Mouse (Mus musculus) hindbrain, postnatal 0 days (tissue): ENCODE measurements around the gene Mtap. TPM values are rescaled to one million over a fixed set of nuclear protein-coding genes. Genes with fewer than 3 reads are reported as not detected.
A peak's percentile ranks its signal among the peaks of the same experiment; 100 is the strongest.

ENCODE experiments used
- ATAC-seq: fragments of 200-750 bp; cut with Nextera tagmentation; 2 replicates; pipeline ENCODE4 v1.8.0; 2017; ENCODE audit warnings: mild to moderate bottlenecking, moderate TSS enrichment, moderate library complexity
- DNase-seq: peaks from one replicate; pipeline ENCODE4 v3.0.0-alpha.2; 2015; ENCODE audit warnings: low spot score
- H3K27ac ChIP-seq: fragments of 300-500 bp; sonication (generic); 2 replicates; pipeline ENCODE4 v1.5.1; 2014; ENCODE audit warnings: mild to moderate bottlenecking
- H3K27me3 ChIP-seq: fragments of 300-500 bp; sonication (generic); 2 replicates; pipeline ENCODE4 v1.6.1; 2014; ENCODE audit warnings: low read length, mixed read lengths; ENCODE audit not compliant: insufficient read depth
- H3K36me3 ChIP-seq: fragments of 300-500 bp; sonication (generic); 2 replicates; pipeline ENCODE4 v1.6.1; 2014; ENCODE audit warnings: low read length, mixed read lengths; ENCODE audit not compliant: insufficient read depth
- H3K4me1 ChIP-seq: fragments of 300-500 bp; sonication (generic); 2 replicates; pipeline ENCODE4 v1.6.1; 2014; ENCODE audit warnings: antibody characterized with exemption, low read length, mixed read lengths; ENCODE audit not compliant: insufficient read depth
- H3K4me2 ChIP-seq: fragments of 300-500 bp; sonication (generic); 2 replicates; pipeline ENCODE4 v1.6.1; 2014; ENCODE audit warnings: low read depth, mild to moderate bottlenecking, low read length, moderate library complexity, mixed read lengths
- H3K4me3 ChIP-seq: fragments of 300-500 bp; sonication (generic); 2 replicates; pipeline ENCODE4 v1.5.1; 2014; ENCODE audit warnings: low read length
- H3K9ac ChIP-seq: fragments of 300-500 bp; sonication (generic); replicated peaks from 2 replicates; pipeline ENCODE4 v1.6.1; 2014; ENCODE audit warnings: mild to moderate bottlenecking, low read length, moderate library complexity, mixed read lengths
- H3K9me3 ChIP-seq: fragments of 300-500 bp; sonication (generic); 2 replicates; pipeline ENCODE4 v1.6.1; 2016; ENCODE audit warnings: low read length, mixed read lengths
- CTCF ChIP-seq: IDR thresholded peaks from 2 replicates; pipeline ENCODE4 v1.5.1; 2016; ENCODE audit warnings: antibody characterized with exemption, control low read depth, low read depth
- WGBS: fragments of 180-500 bp; shearing (Covaris S2); extraction: QIAGEN DNeasy Blood & Tissue Kit; methylation state at CpG from one replicate; pipeline ENCODE4 v1.1.7; 2014; 5-methylcytosine and 5-hydroxymethylcytosine counted together
- polyA plus RNA-seq: library from polyadenylated mRNA; unstranded; fragments of >200 nt; fragmentation: Nextera tagmentation; extraction: Ambion mirVana; gene quantifications from 2 replicates; pipeline ENCODE4 v1.2.1, GENCODE M21; 2015
- total RNA-seq: library from RNA; depleted of rRNA; stranded (reverse); fragments of >200 nt; gene quantifications from 2 replicates; pipeline ENCODE4 v1.2.3, GENCODE M21; 2014; rRNA removed

Gene Mtap
- total RNA-seq (8.7 and 9.9 TPM in 2 replicates), polyA plus RNA-seq (26.1 and 27.4 TPM in 2 replicates)

- peak; percentile 84 for DNase-seq
Measured at GRCm38 (mm10) chr4:89136906-89137541, at the start of gene Mtap. Gene Mtap (plus strand): TSS chr4:89137122.

GRCm38 (mm10) chr4:89089110-89089509, 47.8 kb upstream of the Mtap start:
- TF ChIP-seq CTCF, result no peak
- Histone ChIP-seq H3K9me3 (no peaks in the 10 kb centered on the region), H3K36me3 (no peaks in the 10 kb centered on the region), H3K27me3 (no peaks in the 10 kb centered on the region), H3K4me2 (no peak overlapping the region), H3K9ac (no peak overlapping the region), H3K4me3 (no peak overlapping the region), H3K27ac (no peak overlapping the region), H3K4me1 (no peaks in the 10 kb centered on the region)
- ATAC-seq (no peak), DNase-seq (no peak)
- WGBS, result 94% methylated on average over 7 of the region's 7 CpGs

More at GRCm38 (mm10) chr4:89136906-89137541, at the start of gene Mtap:
- peak; percentile 95 for ATAC-seq
- H3K9me3 ChIP-seq, result no peaks in the 10 kb centered on the region
- peak within 1 kb of the TSS; percentile 94 for H3K4me3 ChIP-seq
- TF ChIP-seq CTCF, result peak; percentile 10; the same call in 1 of the 2 replicates
- H3K27ac ChIP-seq, result peak within 1 kb of the TSS; percentile 78
- no peaks in the 10 kb centered on the region for H3K27me3 ChIP-seq
- H3K4me1 ChIP-seq, result peaks cover 5% of the 10 kb centered on the region; the same call in 1 of the 2 replicates
- WGBS, result under 1% methylated on average over 31 of the region's 31 CpGs
- no peaks in the 10 kb centered on the region for H3K36me3 ChIP-seq
- H3K4me2 ChIP-seq, result peak within 1 kb of the TSS; percentile 99
- peak within 1 kb of the TSS; percentile 73 for H3K9ac ChIP-seq

- no peaks in the 10 kb centered on the region for H3K27me3 ChIP-seq
- no peak overlapping the region for H3K4me3 ChIP-seq
- no peak overlapping the region for H3K4me2 ChIP-seq
- no peak overlapping the region for H3K9ac ChIP-seq
- H3K4me1 ChIP-seq, result no peaks in the 10 kb centered on the region
- TF ChIP-seq CTCF, result no peak
- no peaks in the 10 kb centered on the region for H3K9me3 ChIP-seq
- DNase-seq (no peak), ATAC-seq (no peak)
- 46% methylated on average over 6 of the region's 6 CpGs for WGBS
- no peak overlapping the region for H3K27ac ChIP-seq
- H3K36me3 ChIP-seq, result no peaks in the 10 kb centered on the region
Measured at GRCm38 (mm10) chr4:89090217-89090616, 46.7 kb upstream of the Mtap start.

- 77% methylated on average over 5 of the region's 5 CpGs for WGBS
- Histone ChIP-seq H3K9me3 (no peaks in the 10 kb centered on the region), H3K27me3 (no peaks in the 10 kb centered on the region), H3K4me3 (no peak overlapping the region), H3K36me3 (no peaks in the 10 kb centered on the region), H3K9ac (no peak overlapping the region), H3K4me2 (no peak overlapping the region), H3K4me1 (no peaks in the 10 kb centered on the region), H3K27ac (no peak overlapping the region)
- TF ChIP-seq CTCF, result no peak
- no peak for ATAC-seq
- DNase-seq, result no peak
Measured at GRCm38 (mm10) chr4:89092153-89092552, 44.8 kb upstream of the Mtap start.

- no peak for TF ChIP-seq CTCF
- H3K27ac ChIP-seq, result no peak overlapping the region
- 94% methylated on average over 5 of the region's 5 CpGs for WGBS
- no peak overlapping the region for H3K4me2 ChIP-seq
- no peaks in the 10 kb centered on the region for H3K27me3 ChIP-seq
- no peaks in the 10 kb centered on the region for H3K9me3 ChIP-seq
- H3K36me3 ChIP-seq, result no peaks in the 10 kb centered on the region
- H3K4me3 ChIP-seq, result no peak overlapping the region
- no peak for DNase-seq
- ATAC-seq, result no peak
- no peak overlapping the region for H3K9ac ChIP-seq
- no peaks in the 10 kb centered on the region for H3K4me1 ChIP-seq
Measured at GRCm38 (mm10) chr4:89094773-89095172, 42.1 kb upstream of the Mtap start.

GRCm38 (mm10) chr4:89098261-89098660, 38.7 kb upstream of the Mtap start:
- H3K4me2 ChIP-seq, result no peak overlapping the region
- DNase-seq (peak; percentile 20), ATAC-seq (no peak)
- 44% methylated on average over 5 of the region's 5 CpGs for WGBS
- no peaks in the 10 kb centered on the region for H3K27me3 ChIP-seq
- H3K36me3 ChIP-seq, result no peaks in the 10 kb centered on the region
- no peak for TF ChIP-seq CTCF
- no peak overlapping the region for H3K4me3 ChIP-seq
- H3K4me1 ChIP-seq, result no peaks in the 10 kb centered on the region
- no peak overlapping the region for H3K9ac ChIP-seq
- H3K9me3 ChIP-seq, result no peaks in the 10 kb centered on the region
- no peak overlapping the region for H3K27ac ChIP-seq

GRCm38 (mm10) chr4:89101276-89101675, 35.6 kb upstream of the Mtap start:
- Histone ChIP-seq H3K4me2 (no peak overlapping the region), H3K4me1 (no peaks in the 10 kb centered on the region), H3K27ac (no peak overlapping the region), H3K4me3 (no peak overlapping the region), H3K9me3 (no peaks in the 10 kb centered on the region), H3K27me3 (no peaks in the 10 kb centered on the region), H3K36me3 (no peaks in the 10 kb centered on the region), H3K9ac (no peak overlapping the region)
- WGBS, result 40% methylated on average over 3 of the region's 3 CpGs
- no peak for TF ChIP-seq CTCF
- no peak for DNase-seq
- no peak for ATAC-seq
